Mouse (Mus musculus) midbrain, embryonic 11.5 days (tissue): ENCODE measurements around the gene Gnb4. TPM values are rescaled to one million over a fixed set of nuclear protein-coding genes. Genes with fewer than 3 reads are reported as not detected.

Experiments
- ATAC-seq: fragments of 200-750 bp; cut with Nextera tagmentation; 2 replicates; pipeline ENCODE4 v1.8.0; 2017; ENCODE audit warnings: moderate TSS enrichment, moderate library complexity; ENCODE audit not compliant: low FRiP score
- DNase-seq: peaks from one replicate; pipeline ENCODE4 v3.0.0; 2015; ENCODE audit warnings: low spot score; ENCODE audit errors: missing footprints
- H3K27ac ChIP-seq: fragments of 300-500 bp; sonication (generic); 2 replicates; pipeline ENCODE4 v1.5.1; 2014; ENCODE audit warnings: low read depth, low read length
- H3K27me3 ChIP-seq: fragments of 300-500 bp; sonication (generic); 2 replicates; pipeline ENCODE4 v1.6.1; 2014; ENCODE audit warnings: mild to moderate bottlenecking, low read length, moderate library complexity, mixed read lengths; ENCODE audit not compliant: control insufficient read depth, insufficient read depth
- H3K36me3 ChIP-seq: fragments of 300-500 bp; sonication (generic); 2 replicates; pipeline ENCODE4 v1.6.1; 2014; ENCODE audit warnings: mild to moderate bottlenecking, low read length, moderate library complexity, mixed read lengths; ENCODE audit not compliant: control insufficient read depth, insufficient read depth
- H3K4me1 ChIP-seq: fragments of 300-500 bp; sonication (generic); 2 replicates; pipeline ENCODE4 v1.6.1; 2014; ENCODE audit warnings: low read length; ENCODE audit not compliant: control insufficient read depth, insufficient read depth
- H3K4me2 ChIP-seq: fragments of 300-500 bp; sonication (generic); 2 replicates; pipeline ENCODE4 v1.6.1; 2014; ENCODE audit warnings: mild to moderate bottlenecking, moderate library complexity
- H3K4me3 ChIP-seq: fragments of 300-500 bp; sonication (generic); 2 replicates; pipeline ENCODE4 v1.5.1; 2014; ENCODE audit warnings: low read depth, low read length
- H3K9ac ChIP-seq: fragments of 300-500 bp; sonication (generic); 2 replicates; pipeline ENCODE4 v1.6.1; 2014; ENCODE audit warnings: low read length
- H3K9me3 ChIP-seq: fragments of 300-500 bp; sonication (generic); 2 replicates; pipeline ENCODE4 v1.6.1; 2016; ENCODE audit warnings: low read length; ENCODE audit not compliant: control insufficient read depth
- WGBS: fragments of 180-500 bp; shearing (Covaris S2); extraction: QIAGEN DNeasy Blood & Tissue Kit; methylation state at CpG from one replicate; pipeline ENCODE4 v1.1.7; 2014; 5-methylcytosine and 5-hydroxymethylcytosine counted together
- polyA plus RNA-seq: library from polyadenylated mRNA; unstranded; fragments of >200 nt; fragmentation: Nextera tagmentation; extraction: Ambion mirVana; gene quantifications from 2 replicates; pipeline ENCODE4 v1.2.1, GENCODE M21; 2014

Gene Gnb4
- polyA plus RNA-seq, 1 experiment from 2014 or later, result 42.3 TPM

DNA sequence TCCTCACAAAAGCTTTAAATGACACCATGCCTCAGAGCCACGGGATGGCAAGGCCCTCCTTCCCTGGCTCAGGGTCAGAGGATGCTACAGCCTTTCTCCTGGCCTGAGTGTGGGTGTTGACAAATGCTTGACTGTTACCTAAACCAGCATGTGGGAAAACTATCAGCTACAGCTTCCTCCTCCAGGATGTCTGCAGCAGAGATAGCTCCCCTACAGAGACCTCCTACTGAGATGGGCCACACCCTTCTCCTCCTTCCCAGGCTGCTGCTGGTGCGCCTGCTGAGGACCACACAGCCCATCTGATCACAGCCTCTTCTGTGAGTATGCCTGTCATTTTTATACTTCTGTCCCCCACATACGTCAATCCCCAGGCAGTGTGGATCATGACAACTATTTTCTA lies 17.1 kb downstream of the Gnb4 start:
- H3K4me2 ChIP-seq, result no peak overlapping the region
- WGBS, result 71% methylated on average over 3 of the region's 3 CpGs

DNA sequence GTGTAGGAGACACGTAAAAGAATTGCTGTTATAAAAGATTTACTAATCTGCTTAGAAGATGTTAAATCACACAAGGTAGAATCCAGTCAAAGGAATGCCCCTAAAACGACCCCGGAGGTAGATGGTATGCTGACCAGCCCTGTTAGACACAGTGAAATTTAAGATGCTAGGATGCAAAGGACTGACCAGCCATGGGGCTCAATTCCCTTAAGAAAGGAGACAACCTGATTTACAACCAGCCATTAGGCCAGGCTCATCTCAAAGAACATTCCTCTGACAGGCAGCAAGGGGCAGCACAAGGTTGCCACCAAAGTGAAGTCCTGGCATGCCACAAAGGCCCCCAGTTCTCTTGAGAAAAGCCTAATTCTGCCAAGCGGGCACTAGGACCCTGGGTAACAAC lies 21.3 kb downstream of the Gnb4 start:
- WGBS, result 84% methylated on average over 4 of the region's 4 CpGs
- no peak for DNase-seq
- no peak for ATAC-seq
- no peak overlapping the region for H3K4me2 ChIP-seq
- H3K9ac ChIP-seq, result no peak overlapping the region
- H3K27ac ChIP-seq, result no peak overlapping the region
- no peaks in the 10 kb centered on the region for H3K27me3 ChIP-seq
- no peak overlapping the region for H3K4me3 ChIP-seq
- no peaks in the 10 kb centered on the region for H3K4me1 ChIP-seq
- H3K36me3 ChIP-seq, result no peaks in the 10 kb centered on the region
- H3K9me3 ChIP-seq, result no peaks in the 10 kb centered on the region

More for the DNA sequence above, 17.1 kb downstream of the Gnb4 start:
- ATAC-seq (no peak), DNase-seq (no peak)
- no peak overlapping the region for H3K27ac ChIP-seq
- no peaks in the 10 kb centered on the region for H3K27me3 ChIP-seq
- no peak overlapping the region for H3K9ac ChIP-seq
- H3K36me3 ChIP-seq, result no peaks in the 10 kb centered on the region
- H3K4me1 ChIP-seq, result no peaks in the 10 kb centered on the region
- H3K9me3 ChIP-seq, result no peaks in the 10 kb centered on the region
- H3K4me3 ChIP-seq, result no peak overlapping the region

DNA sequence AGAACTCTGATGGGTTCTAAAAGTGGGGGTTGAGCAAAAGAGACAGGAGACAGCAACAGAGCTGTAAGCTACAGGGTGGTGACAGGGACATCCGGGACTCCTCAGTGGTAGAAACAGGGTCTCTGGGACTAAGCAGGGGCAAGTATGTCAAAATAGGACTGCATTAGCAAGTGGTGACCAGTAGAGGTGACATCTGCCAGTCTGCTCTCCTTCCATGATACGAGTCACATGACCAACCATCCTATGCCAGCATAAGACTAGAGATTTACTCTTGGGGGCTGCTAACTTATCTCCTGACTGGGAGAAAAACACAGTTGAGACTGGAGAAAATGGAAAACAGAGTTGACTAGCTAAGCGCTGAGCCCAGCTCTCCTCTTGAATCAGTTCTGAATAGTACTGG lies 30.1 kb downstream of the Gnb4 start:
- Histone ChIP-seq H3K9ac (no peak overlapping the region), H3K4me3 (no peak overlapping the region), H3K36me3 (no peaks in the 10 kb centered on the region), H3K4me1 (no peaks in the 10 kb centered on the region), H3K27me3 (no peaks in the 10 kb centered on the region), H3K9me3 (no peaks in the 10 kb centered on the region), H3K27ac (no peak overlapping the region), H3K4me2 (no peak overlapping the region)
- 95% methylated on average over 3 of the region's 3 CpGs for WGBS
- DNase-seq (no peak), ATAC-seq (no peak)

DNA sequence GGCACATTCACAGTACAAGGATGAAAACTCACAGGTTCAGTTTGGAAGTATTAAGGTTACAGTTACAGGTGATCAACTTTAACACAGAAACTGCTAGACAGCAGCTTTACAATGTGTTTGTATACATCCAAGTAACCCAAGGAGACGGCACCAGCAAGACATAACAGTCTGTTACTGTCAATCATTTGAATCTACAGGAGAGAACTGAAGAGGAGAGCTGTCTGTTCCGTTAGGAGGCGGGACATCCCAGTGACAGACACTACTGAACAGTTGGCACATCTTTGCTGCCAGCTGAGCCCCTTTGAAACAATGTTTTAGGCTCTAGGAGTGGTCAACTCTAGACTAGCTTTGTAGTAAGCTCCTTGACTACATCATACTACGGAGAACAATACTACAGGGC lies 32.9 kb downstream of the Gnb4 start:
- WGBS, result 90% methylated on average over 4 of the region's 4 CpGs
- H3K4me1 ChIP-seq, result no peaks in the 10 kb centered on the region
- H3K27ac ChIP-seq, result no peak overlapping the region
- H3K4me3 ChIP-seq, result no peak overlapping the region
- no peak overlapping the region for H3K9ac ChIP-seq
- no peaks in the 10 kb centered on the region for H3K9me3 ChIP-seq
- no peak overlapping the region for H3K4me2 ChIP-seq
- no peaks in the 10 kb centered on the region for H3K27me3 ChIP-seq
- DNase-seq (no peak), ATAC-seq (no peak)
- H3K36me3 ChIP-seq, result no peaks in the 10 kb centered on the region

DNA sequence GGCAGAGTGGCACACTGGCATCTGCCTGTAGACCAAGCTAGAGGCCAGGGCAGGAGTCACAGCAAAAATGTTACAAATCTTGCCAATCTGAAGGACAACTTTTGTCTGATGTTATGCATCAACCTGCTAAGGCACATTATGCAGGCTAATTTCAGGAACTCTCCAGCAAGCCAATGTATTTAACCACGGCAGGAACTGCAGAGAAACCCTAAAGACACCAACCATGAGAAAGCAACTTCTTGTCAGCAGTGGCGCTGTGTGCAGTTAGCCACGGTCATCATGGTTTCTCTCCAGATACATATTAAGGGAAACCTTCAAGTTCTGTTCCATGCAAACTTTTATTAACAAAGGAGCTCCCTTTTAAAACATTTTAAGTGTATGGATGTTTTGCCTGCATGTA lies 34.5 kb downstream of the Gnb4 start:
- H3K9me3 ChIP-seq, result no peaks in the 10 kb centered on the region
- H3K4me1 ChIP-seq, result no peaks in the 10 kb centered on the region
- DNase-seq (no peak), ATAC-seq (no peak)
- H3K36me3 ChIP-seq, result no peaks in the 10 kb centered on the region
- no peak overlapping the region for H3K27ac ChIP-seq
- H3K4me3 ChIP-seq, result no peak overlapping the region
- 87% methylated on average over 3 of the region's 3 CpGs for whole genome bisulfite sequencing
- H3K4me2 ChIP-seq, result no peak overlapping the region
- no peaks in the 10 kb centered on the region for H3K27me3 ChIP-seq
- no peak overlapping the region for H3K9ac ChIP-seq

DNA sequence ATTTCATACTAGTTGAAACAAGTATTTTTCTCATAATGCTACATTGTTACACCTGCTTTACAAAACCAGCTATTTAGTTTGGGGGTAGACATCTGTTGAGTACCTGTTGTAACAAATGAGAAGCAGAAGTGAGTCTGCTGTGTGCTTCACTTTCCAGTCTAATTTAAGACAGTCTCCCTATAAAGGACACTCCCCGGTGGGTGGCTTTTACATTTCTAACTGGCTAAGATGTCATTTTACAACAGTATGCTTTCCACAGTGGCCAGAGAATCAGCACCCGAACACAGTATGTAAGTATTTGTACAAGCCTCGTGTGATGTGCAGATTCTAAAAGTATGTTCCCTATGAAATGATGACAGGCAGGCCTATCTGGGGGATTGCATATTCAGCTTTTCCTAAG lies 35.6 kb downstream of the Gnb4 start:
- H3K27ac ChIP-seq, result no peak overlapping the region
- H3K36me3 ChIP-seq, result no peaks in the 10 kb centered on the region
- H3K27me3 ChIP-seq, result no peaks in the 10 kb centered on the region
- 90% methylated on average over 3 of the region's 3 CpGs for WGBS
- H3K4me1 ChIP-seq, result no peaks in the 10 kb centered on the region
- no peak for ATAC-seq
- no peak overlapping the region for H3K9ac ChIP-seq
- H3K4me2 ChIP-seq, result no peak overlapping the region
- H3K9me3 ChIP-seq, result no peaks in the 10 kb centered on the region
- DNase-seq, result no peak
- H3K4me3 ChIP-seq, result no peak overlapping the region

DNA sequence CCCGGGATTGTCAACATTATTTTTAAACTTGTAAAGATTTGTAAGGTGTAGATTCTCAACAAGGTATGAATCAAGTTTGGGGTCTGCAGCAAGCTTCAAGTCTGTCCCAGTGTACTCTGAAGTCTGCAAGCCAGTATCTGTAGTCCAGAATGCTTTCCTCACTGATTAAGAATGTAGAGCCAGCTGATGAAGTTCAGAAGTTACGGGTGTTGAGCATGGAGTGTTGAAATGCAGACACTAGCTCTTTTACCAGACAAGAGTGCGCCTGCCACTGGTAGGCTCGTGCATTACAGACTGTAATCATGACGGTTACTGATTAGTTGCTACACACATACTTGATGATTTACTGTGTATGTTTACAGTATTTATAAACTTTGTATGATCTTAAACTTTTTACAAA lies 37.6 kb downstream of the Gnb4 start:
- Histone ChIP-seq H3K27me3 (no peaks in the 10 kb centered on the region), H3K27ac (no peak overlapping the region)

DNA sequence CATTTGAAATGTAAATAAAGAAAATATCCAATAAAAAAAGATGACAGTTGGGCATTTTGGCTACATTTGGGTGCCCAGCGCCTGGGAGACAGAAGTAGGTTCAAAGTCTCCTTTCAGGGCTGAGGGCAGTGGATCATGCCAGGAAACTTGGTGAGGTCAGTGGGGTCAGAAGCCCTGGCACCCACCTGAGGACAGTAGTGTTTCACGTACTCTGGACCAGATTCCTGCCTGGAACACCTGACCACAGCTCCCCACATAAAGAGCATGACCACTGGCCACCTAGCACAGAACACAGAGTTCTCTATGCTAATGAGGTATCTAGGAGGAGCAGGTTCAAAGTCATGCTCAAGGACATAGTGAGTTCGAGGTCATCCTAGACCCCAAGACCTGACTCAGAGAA lies 41.2 kb downstream of the Gnb4 start:
- no peak for ATAC-seq
- WGBS, result 96% methylated on average over 3 of the region's 3 CpGs

More for the DNA sequence above, 37.6 kb downstream of the Gnb4 start:
- Histone ChIP-seq H3K4me2 (no peak overlapping the region), H3K36me3 (no peaks in the 10 kb centered on the region), H3K4me3 (no peak overlapping the region), H3K9me3 (no peaks in the 10 kb centered on the region), H3K9ac (no peak overlapping the region), H3K4me1 (no peaks in the 10 kb centered on the region)
- ATAC-seq (no peak), DNase-seq (no peak)
- 86% methylated on average over 5 of the region's 5 CpGs for WGBS

DNA sequence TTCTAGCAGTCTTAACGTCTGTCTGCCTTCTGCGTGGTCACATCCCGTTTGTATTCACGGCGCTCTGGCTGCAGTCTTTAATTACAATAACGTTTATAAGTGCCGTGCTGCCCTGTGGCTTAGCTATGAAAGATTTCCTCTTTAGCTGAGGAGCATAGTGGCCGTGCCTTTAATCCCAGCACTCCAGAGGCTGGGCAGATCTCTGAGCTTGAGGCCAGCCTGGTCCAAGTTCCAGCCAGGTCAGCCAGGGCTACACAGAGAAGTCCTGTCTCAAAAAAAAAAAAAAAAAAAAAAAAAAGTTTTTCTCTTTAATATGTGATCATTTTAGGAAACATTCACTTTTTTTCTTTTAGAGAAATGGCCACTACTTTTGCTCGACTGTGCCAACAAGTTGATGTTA lies 42.5 kb downstream of the Gnb4 start:
- Histone ChIP-seq H3K4me2 (no peak overlapping the region), H3K4me3 (no peak overlapping the region), H3K27ac (no peak overlapping the region), H3K4me1 (no peaks in the 10 kb centered on the region), H3K9ac (no peak overlapping the region), H3K27me3 (no peaks in the 10 kb centered on the region), H3K9me3 (no peaks in the 10 kb centered on the region), H3K36me3 (no peaks in the 10 kb centered on the region; the same call in 1 of the 2 replicates)
- WGBS, result 48% methylated on average over 9 of the region's 9 CpGs
- DNase-seq, result no peak
- no peak for ATAC-seq

More for the DNA sequence above, 41.2 kb downstream of the Gnb4 start:
- H3K4me2 ChIP-seq, result no peak overlapping the region
- no peak overlapping the region for H3K4me3 ChIP-seq
- no peak overlapping the region for H3K27ac ChIP-seq
- H3K36me3 ChIP-seq, result no peaks in the 10 kb centered on the region
- no peaks in the 10 kb centered on the region for H3K4me1 ChIP-seq
- H3K9me3 ChIP-seq, result no peaks in the 10 kb centered on the region
- no peak overlapping the region for H3K9ac ChIP-seq
- DNase-seq, result no peak
- no peaks in the 10 kb centered on the region for H3K27me3 ChIP-seq

DNA sequence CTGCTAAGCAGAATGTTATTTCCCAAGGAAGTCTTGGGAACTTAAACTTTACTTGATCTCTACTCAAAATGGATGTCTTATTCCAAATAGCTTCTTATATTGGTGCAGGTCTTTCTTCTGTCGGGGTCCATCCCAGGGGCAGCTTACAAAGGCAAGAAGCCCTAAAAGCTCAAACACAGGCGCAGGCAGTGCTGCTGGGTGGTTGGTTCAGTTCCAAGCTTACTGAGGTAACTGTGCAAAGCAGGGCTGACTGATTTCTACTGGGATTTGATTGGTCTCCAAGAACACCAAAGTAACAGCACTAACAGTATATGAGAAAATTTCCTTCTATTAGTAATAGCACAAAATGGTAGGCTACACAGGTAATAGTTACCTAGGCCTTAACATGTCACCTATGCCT lies 43.3 kb downstream of the Gnb4 start:
- DNase-seq (no peak), ATAC-seq (no peak)
- Histone ChIP-seq H3K27ac (no peak overlapping the region), H3K27me3 (no peaks in the 10 kb centered on the region), H3K9me3 (no peaks in the 10 kb centered on the region), H3K4me2 (no peak overlapping the region), H3K36me3 (peaks cover 4% of the 10 kb centered on the region), H3K4me3 (no peak overlapping the region), H3K9ac (no peak overlapping the region), H3K4me1 (no peaks in the 10 kb centered on the region)
- 95% methylated on average over 2 of the region's 2 CpGs for WGBS
